Mouse (Mus musculus) frontal cortex, postnatal 25 days (tissue): Measurements from ENCODE around the gene Entpd6.

Experiments
- DNase-seq, 2 experiments: peaks; one replicate each; pipeline ENCODE4 v3.0.0; 2022; ENCODE audit warnings: low spot score in 2 of 2

Gene Entpd6

DNA sequence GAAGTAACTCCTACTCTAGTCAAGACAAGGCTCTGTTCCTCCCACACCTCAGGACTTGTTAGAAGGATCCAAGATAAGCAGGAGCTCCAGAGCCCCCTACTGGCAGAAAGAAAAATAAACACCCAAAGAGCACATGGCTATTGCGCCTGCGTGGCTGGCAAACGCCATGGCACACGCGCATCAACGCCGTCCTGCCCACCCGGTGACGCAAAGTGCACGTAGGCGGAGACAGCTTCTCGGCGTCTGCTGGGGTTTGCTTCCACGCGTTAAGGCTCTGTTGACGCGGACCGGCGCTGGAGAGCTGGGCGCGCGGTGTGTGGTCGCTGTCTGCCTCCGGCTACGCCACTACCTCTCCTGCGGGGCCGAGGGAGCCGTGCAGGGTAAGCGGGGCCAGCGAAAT lies at the start of gene Entpd6:
Gene Entpd6 (plus strand): TSS at position 189 of the 400 bp plus-strand sequence.
- peak; percentile 88 to 97 for DNase-seq

DNA sequence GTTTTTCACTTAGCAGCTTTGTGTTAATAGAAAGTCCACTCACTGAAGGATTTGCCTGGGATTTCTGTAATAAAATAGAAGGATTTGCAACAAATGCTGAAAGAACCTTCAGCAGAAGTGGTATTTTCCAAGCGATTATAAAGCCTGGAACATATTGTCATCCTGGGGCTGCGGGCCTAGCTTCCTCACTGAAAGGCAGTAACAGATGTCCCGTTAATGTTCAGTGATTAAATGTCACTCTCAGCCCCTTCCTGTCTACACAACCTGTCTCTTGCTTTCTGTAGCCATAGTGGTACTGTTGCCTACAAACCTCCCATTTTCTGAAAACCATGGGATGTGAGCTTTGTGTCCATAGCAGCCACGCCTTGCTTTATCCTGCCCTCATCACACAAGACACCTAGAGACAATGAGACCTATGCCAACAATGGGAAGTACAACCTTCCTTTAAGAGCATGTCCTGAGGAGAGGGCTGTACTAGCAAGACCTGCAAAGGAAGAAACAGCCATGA lies 36.6 kb upstream of the Entpd6 start:
- no peak for DNase-seq

DNA sequence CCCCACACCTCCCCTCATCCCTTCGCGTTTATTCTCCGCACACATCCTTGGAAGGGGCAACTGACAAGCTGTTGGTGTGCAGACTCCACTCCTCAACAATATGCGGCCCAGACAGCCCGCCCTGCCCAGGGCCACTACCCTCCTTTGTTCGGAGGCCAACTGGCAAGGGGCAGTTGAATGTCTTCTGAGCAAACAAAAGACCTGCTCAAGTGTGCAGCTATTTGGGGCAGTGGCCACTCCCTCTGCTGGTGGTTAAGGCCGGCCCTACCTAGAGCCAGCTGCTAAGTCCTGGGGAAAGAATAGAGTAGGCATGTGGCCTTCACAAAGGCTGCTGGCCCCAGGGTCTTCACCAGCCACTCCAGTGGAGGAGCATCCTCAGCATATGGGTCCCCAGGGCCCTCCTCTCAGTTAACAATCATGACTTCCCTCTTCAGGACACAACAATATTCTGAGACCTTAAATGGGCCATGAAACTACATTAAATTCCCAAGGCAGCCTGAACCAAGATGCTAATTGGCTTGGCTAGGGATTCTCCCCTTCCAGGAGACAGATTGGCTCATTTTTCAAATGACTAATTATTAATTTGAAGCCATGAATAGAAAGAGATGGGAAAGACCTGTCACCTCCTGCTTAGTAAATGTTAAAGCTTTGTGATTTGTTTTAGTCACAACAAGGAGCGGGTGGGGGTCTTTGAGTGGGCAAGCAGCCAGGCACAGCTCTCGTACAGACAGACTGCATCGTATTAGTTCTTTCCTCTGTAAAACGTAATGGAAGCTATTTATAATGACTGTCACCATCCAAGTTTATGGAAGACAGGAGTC lies 12.9 kb upstream of the Entpd6 start:
- no peak for DNase-seq

- DNase-seq: no peak
Observed at GRCm38 (mm10) chr2:150737881-150738280, 11.0 kb upstream of the Entpd6 start.

GRCm38 (mm10) chr2:150740145-150740841 lies 8.5 kb upstream of the Entpd6 start:
- no peak for DNase-seq

DNA sequence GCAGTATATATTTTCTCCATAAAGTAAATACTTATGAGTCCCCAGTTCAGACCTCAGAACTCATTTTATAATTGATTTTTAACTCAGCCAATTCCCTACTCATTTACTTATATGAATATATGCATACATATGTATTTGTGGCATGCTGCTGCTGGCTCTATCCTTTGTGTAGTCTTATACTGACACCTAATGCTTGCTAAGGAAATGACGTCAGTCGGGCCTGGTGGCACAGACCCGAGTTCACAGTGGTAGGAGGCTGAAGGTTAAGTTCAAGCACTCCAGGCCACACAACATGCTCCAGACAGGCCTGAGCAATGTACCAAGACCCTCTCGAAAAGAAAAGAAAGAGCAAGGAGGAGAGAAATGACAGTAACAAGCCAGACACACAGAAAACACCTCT lies 7.4 kb upstream of the Entpd6 start:
- no peak for DNase-seq

- no peak for DNase-seq
Observed at GRCm38 (mm10) chr2:150745016-150745415, 3.8 kb upstream of the Entpd6 start.

DNA sequence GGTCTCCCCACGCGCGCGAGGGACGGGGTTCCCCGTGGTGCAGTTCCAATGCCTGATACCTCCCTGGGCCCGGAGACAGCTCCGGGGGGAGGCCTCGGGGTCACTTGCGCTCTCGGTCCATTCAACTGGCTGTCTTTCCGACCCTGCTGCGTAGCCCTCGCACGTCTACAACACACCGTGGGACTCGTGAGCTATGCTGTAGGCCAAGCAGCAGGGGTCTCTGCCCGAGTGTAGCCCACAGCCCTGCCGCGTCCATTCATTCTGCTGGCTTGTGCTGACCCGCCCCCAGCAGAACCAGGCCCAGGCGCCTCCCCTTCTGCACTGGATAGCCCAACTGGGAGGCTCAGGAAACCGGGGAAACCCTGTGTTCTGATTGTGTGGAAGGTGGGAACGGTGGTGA lies 441 bp downstream of the Entpd6 start:
- no peak for DNase-seq

DNA sequence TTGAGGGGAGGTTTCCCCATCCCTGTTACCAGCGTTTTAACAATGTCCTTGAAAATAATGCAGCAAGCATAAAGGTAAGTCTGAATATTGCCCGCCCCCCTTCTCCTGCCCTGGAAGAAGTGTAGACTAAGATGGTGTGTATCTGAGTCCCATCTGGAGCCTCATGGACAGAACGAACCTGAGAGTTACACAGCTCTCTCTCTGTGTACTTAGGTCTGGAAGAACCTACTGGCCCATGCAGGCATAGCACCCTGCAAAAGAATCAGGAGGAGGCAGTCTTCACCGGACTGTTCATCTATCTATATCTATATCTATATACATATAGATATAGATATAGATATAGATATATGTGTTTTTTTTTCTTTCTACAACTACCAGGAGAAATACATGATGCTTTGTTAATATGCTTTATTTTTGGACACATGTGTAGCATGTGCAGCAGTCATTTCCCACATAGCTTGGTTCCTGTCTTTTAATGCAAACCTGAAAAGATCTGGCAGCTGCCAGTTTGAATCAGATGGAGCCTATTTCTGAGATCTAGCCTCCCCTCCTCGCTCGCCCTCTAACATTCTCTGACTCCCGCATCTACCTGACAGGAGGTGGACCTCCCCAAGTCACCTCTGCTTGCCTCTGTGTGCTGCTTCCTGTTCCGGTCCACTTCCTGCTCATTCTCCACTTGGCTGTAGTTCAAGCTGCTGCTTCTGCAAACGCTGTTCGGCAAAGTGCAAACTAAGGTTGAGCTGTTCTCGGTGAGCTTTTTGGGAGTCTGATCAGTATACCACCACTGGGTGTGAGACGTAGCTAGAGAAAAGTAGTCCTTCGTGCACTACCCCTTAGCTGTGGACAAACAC lies 1.5 kb downstream of the Entpd6 start:
- no peak for DNase-seq

- DNase-seq: no peak
Observed at GRCm38 (mm10) chr2:150755016-150755415, 6.2 kb downstream of the Entpd6 start.

DNA sequence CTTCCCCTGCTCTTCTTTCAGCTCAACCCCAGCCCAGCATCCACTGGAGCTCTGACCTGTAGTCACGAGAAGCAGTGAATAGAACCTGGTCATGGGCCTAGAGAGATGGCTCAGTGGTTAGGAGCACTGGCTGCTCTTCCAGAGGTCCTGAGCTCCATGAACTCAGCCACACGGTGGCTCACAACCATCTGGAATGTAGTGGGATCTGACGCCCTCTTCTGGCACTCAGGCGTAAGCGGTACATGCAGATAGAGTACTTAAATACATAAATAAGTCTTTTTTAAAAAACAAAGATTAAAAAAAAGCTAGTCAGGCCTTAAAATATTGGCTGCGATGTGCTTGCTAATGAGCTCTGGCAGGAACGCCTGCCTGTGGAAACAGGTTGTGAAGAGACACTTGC lies 12.6 kb downstream of the Entpd6 start:
- no peak for DNase-seq

- DNase-seq: no peak
Observed at GRCm38 (mm10) chr2:150765619-150766018, 16.8 kb downstream of the Entpd6 start.

DNA sequence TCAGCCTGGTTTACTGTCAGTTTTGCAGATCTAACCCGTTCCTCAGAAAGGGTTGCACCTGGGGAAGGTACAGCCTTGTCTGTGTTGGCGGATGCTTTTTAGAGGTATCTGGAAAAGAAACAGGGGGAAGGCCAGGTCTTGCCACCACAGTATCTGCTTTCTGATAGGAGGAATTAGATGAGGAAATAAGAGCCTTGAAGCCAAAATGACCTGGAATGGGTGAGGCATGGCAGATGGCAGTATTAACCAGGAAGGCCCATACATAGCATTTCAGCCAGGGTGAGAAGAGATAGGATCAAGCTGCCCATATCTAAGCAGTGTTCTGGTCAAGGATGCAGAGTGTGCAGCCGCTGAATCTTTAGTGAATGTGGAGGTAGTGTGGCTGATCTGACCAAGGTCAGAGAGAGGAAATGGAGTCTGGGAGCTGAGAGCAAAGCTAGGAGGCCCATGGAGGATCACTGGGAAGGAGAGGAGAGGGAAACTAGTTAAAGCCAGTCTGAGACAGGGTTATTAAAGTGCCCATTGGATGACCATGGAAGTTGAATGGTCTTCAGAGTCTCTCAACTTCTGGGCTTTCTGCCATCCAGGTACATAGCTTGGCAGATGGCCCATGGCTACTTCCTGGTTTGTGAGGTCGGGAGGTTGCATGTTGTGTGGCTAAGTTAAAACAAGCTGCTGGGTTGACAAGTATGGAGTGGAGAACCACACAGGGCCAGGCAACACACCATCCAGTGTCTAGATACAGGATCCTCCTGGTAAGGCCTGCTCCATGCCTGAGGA lies 17.4 kb downstream of the Entpd6 start:
- DNase-seq: no peak

DNA sequence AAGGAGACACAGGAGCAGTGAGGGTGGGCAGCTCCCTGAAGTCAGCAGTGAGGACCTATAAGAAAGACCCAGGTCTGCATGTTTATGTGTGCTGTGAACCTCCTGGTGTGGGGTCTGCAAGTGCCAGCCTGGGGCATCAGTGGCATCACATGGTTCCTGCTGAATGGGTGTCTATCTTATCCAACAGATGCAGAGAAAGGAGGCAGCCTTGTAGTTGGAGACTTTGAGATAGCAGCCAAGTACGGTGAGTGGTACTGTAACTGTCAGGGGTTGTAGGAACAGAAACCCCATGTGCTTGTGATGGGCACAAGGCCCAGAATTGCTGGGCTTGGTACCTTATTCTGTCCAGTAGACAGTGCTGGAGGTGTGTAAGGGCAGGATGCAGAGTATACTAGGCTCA lies 19.8 kb downstream of the Entpd6 start:
- no peak for DNase-seq

GRCm38 (mm10) chr2:150770747-150771146 lies 21.9 kb downstream of the Entpd6 start:
- DNase-seq: no peak

- DNase-seq: no peak
Observed at GRCm38 (mm10) chr2:150771169-150771568, 22.3 kb downstream of the Entpd6 start.

DNA sequence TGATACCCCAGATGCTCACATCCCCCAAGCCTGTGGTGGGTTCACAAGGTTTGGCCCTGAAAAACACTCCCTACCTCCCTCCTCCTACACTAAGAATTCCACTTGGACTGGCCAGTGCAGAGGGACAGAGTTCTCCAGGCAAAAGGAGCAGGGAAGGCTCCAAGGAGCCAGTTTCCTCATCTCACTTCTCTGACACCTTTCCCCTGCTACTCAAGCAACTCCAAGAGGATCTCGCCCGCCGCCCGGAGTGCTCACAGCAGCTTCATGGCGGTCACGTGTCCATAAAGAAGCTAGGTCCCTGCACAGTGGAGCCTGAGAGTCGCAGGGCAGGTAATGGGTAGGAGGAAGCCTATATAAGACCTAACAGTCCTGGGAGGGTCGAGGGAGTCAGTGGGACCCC lies 23.2 kb downstream of the Entpd6 start:
- no peak for DNase-seq

GRCm38 (mm10) chr2:150772466-150773119 lies 23.8 kb downstream of the Entpd6 start:
- DNase-seq: no peak

- DNase-seq: no peak
Observed at GRCm38 (mm10) chr2:150782801-150783200, 34.0 kb downstream of the Entpd6 start.

GRCm38 (mm10) chr2:150786251-150787180 lies 37.7 kb downstream of the Entpd6 start, which contains the start of gene Pygb:
Gene Pygb, plus strand, starts transcription at chr2:150786735.
- peak; percentile 57 to 77 for DNase-seq
